Mouse (Mus musculus) kidney, postnatal 25 days (tissue): Measurements from ENCODE around the gene Iqcj.
"Not testable (repeated sequence)": the region's sequence is repeated elsewhere in the genome, so short reads cannot be mapped to it uniquely, and the experiment has no call there.

Source experiments
- DNase-seq, 2 experiments: peaks; one replicate each; pipeline ENCODE4 v3.0.0; 2021; ENCODE audit warnings: mixed read lengths in 2 of 2

The Iqcj gene

DNA sequence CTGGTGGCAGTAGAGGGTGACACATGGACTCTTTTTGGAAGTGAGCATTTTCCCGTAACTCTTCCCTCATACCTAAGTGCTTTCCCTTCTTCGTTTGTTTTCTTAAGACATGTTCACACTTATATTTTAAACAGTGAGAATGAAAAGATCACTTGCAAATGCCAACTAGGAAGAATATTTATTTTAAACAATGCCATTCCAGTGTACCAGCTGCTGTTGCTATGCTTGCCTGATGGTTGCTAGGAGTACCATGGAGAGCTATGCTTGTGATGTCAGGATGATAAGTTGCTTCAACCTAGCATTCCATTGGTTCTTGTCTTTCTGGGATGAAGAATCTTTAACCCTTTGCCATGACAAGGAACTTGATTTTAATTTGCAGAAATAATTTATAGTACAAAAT, 193.0 kb downstream of the Iqcj start:
- DNase-seq = no peak

DNA sequence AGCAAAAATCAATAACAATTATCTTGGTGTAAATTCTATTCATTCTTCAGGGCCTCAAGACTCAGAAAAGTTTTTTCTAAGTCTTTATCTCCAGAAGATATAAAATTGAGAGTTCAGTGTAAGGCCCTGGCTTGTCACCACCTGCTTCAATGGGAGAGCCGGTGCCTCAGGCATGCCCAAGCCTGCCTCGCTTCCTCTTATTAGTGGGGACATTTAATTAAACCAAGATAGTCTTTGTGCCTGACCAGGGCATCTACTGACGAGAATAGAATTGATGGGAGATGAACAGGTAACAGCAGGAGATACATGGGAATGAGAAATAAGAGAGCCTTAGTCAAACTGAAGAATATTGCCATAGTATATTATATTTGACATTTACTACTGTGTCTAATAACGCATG, 200.1 kb downstream of the Iqcj start:
- DNase-seq = no peak

DNA sequence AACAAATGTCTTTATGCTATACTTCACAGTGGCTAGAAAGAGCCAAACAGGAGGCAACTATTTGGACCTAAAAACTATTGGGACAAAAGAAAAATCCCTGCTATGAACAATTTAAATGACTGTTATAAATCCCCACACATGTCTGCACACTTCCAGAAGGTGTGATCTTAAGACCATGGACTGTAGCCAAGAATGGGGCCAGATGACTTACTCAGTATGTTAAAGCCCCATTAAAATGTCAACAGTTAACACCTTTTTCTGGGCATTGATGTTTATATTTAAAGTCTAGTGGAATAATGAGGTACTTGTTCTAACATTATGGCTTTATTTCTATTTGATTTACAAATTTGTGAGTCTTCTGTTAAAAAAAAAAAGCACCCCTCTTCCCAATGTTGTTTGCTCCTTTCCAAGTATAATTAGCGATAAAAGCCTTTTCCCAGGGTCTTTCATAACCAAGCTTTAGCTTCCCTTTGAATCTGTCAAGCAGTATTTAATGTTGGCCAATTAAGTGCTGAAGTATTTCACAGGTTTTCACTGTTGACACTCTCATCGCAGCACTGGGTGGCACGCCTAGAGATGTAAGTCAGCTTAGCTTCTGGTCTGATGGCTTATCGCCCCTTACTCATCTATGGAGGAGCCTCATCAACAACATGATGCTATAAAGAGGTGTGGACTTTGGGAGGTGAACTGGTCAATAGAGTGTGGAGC, 204.9 kb downstream of the Iqcj start:
- no peak for DNase-seq

DNA sequence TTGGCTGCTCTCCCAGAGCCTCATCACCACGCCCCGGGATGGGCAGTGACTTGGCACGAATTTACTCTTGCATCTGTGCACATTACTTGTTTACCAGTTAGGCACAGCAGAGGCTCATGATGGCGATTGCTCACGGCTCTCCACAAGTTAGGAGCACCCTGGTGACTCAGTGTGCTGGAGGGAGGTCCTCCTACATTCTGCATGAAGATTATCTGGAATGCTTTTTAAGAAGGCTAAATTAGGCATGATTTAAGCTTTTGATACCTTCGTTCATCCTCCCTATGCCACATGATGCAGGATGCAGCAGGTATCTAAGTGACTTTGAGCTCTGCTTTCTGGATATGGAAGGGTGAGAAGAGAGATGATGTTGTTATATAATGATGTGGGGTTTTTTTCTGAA, 207.5 kb downstream of the Iqcj start:
- not testable (repeated sequence) for DNase-seq

DNA sequence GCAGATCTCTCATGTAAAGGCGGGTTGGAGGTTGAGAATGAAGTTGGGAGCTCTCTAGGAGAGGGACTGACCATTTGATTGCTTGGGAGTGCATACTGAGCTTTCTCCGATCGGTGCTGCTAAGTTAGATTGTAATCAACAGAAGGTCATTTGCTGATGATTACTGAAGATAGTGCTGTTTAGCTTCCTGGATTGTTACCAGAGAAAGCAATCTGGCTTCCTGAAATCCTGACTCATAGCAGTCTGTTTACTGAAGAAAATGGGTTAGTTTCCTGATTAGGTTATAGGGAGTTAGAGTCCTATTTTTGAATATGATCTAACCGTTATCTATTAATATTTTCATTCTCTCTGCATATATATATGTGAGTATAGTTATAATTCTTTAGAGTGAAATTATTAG, 209.3 kb downstream of the Iqcj start:
- DNase-seq = no peak

DNA sequence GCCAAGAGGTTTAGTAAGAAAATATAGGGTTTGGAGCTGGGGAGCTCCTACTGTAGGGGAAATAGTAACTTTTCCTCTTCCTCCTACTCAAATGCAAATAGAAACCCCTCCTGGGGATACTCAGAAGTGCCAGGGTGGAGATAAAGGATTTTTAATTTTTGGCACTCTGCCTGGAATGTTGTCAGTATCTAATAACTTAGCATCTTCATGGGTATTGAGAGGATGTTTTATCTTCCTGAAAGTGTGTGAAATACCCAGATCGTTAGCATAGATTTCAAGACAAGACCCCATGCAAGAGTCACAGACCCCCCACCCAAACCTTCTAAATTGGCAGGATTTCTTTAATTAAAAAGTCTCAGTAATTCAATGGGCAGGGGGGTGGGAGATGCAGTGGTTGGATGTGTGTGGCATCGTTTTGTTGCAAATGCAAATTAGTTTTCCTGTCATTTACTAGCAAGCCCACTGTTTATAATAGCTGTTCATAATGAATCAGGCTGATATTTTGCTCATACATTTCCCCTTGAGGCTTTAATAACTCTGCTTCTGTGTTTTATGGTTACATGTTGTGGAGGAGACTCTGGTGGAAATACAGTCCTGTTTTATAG, 213.2 kb downstream of the Iqcj start:
- no peak for DNase-seq
